Mouse (Mus musculus): ENCODE results near the gene Aatk.

- TF ChIP-seq CTCF (IDR thresholded peaks at IDR 0.05; ENCODE audit: low read depth) (no peak), EP300 (IDR thresholded peaks at IDR 0.05; ENCODE audit: low read depth) (no peak)
Measured at GRCm38 (mm10) chr11:120076191-120076590, 29.2 kb upstream of the Aatk start.

Data from heart, postnatal 0 days (tissue).